Mouse (Mus musculus) MEL-GATA-1-ER (cell line): ENCODE data around the gene Bloc1s3.
A peak's percentile ranks its signal among the peaks of the same experiment; 100 is the strongest.

Experiments
- DNase-seq: peaks from one replicate; pipeline ENCODE4 v3.0.0-alpha.2; 2012; ENCODE audit warnings: low read depth; ENCODE audit errors: extremely low read depth

Bloc1s3 gene

GRCm38 (mm10) chr7:19508150-19508923 lies at the start of gene Bloc1s3, which contains the start of gene Trappc6a:
Gene Bloc1s3 (minus strand): TSS chr7:19508367.
Gene Trappc6a (plus strand): TSS chr7:19508395.
- peak; percentile 95 for DNase-seq

- DNase-seq = no peak
These were observed 48.9 kb upstream of the Bloc1s3 start for GRCm38 (mm10) chr7:19557086-19557485.

GRCm38 (mm10) chr7:19554168-19554567 lies 46.0 kb upstream of the Bloc1s3 start:
- DNase-seq = no peak

GRCm38 (mm10) chr7:19552443-19552842 lies 44.3 kb upstream of the Bloc1s3 start:
- DNase-seq = no peak

GRCm38 (mm10) chr7:19551634-19552033 lies 43.5 kb upstream of the Bloc1s3 start:
- no peak for DNase-seq

GRCm38 (mm10) chr7:19549394-19549793 lies 41.2 kb upstream of the Bloc1s3 start:
- no peak for DNase-seq

GRCm38 (mm10) chr7:19547344-19547969 lies 39.3 kb upstream of the Bloc1s3 start:
- no peak for DNase-seq

- DNase-seq = no peak
These were observed 37.8 kb upstream of the Bloc1s3 start for GRCm38 (mm10) chr7:19546007-19546406.

GRCm38 (mm10) chr7:19543584-19543983 lies 35.4 kb upstream of the Bloc1s3 start:
- no peak for DNase-seq

- no peak for DNase-seq
These were observed 34.1 kb upstream of the Bloc1s3 start for GRCm38 (mm10) chr7:19542155-19542691.

- DNase-seq = no peak
These were observed 33.6 kb upstream of the Bloc1s3 start for GRCm38 (mm10) chr7:19541681-19542154.

GRCm38 (mm10) chr7:19540771-19541566 lies 32.8 kb upstream of the Bloc1s3 start:
- no peak for DNase-seq

- DNase-seq = no peak
These were observed 26.5 kb upstream of the Bloc1s3 start for GRCm38 (mm10) chr7:19534676-19535075.

- no peak for DNase-seq
These were observed 24.1 kb upstream of the Bloc1s3 start for GRCm38 (mm10) chr7:19532240-19532639.

GRCm38 (mm10) chr7:19531077-19531476 lies 22.9 kb upstream of the Bloc1s3 start:
- no peak for DNase-seq

- no peak for DNase-seq
These were observed 16.9 kb upstream of the Bloc1s3 start for GRCm38 (mm10) chr7:19525105-19525481.

- DNase-seq = no peak
These were observed 16.4 kb upstream of the Bloc1s3 start for GRCm38 (mm10) chr7:19524420-19525104.

- no peak for DNase-seq
These were observed 15.7 kb upstream of the Bloc1s3 start for GRCm38 (mm10) chr7:19523757-19524419.

- DNase-seq = no peak
These were observed 15.0 kb upstream of the Bloc1s3 start for GRCm38 (mm10) chr7:19523017-19523756.

GRCm38 (mm10) chr7:19520032-19520431 lies 11.9 kb upstream of the Bloc1s3 start:
- no peak for DNase-seq
